Mouse (Mus musculus): Measurements from ENCODE around the gene Otud6a. TPM values are rescaled to one million over a fixed set of nuclear protein-coding genes. Genes with fewer than 3 reads are reported as not detected.
A peak's percentile ranks its signal among the peaks of the same experiment; 100 is the strongest.

Gene Otud6a
- not detected in 2 replicates for total RNA-seq (2014; rRNA removed)
- not detected in 2 replicates for polyA plus RNA-seq (2015; fragmentation: Nextera tagmentation; extraction: Ambion mirVana)

DNA sequence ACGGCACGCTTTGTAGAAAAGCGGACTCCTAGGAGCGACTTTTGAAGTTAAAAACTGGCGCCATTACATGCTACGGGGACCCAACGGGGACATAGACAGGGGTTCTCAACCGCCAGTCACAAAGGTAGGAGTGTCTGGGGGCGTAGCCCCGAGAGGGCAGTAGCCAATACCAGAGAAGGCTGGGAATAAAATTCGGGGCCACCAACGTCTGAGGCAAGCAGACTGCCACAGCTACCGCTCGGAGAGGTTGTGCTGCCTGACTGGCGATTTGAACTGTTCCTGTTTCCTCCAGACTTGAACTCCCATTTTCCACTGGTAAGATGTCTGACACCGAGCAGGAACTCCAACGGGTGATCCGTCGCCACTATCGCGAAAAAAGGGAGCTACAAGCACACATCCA lies at the start of gene Otud6a:
Otud6a (plus strand) TSS at position 321 of the 400 bp plus-strand sequence.
- DNase-seq (ENCODE audit: low spot score), result no peak
- no peaks in the 10 kb centered on the region for H3K9me3 ChIP-seq (ENCODE audit: low read length)
- 91% methylated on average over 21 of the region's 21 CpGs for WGBS

DNA sequence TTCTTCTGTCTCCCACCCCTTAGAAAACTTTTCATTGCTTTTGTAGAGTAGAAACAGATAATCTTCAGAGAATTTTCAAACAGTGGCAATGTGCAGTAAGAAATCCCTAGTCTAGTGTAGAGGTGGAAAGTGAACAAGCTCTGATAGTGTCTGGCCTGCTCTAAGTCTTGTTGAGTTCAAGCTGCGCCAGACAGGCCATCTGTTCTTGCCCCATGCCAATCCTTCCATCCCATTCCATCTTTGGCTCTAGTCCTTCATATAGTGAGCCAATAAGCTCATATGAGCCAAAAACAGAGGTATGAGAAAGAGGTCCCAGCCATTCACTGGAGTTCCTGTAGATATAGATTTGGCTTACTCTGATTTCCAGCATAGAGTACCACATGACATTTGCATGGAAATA lies 38.9 kb upstream of the Otud6a start:
- Histone ChIP-seq H3K9ac (replicated peaks; ENCODE audit: low read length) (no peak overlapping the region), H3K27ac (no peak overlapping the region), H3K4me2 (ENCODE audit: low read depth, low read length) (no peak overlapping the region), H3K4me1 (ENCODE audit: insufficient read depth, low read length) (no peaks in the 10 kb centered on the region), H3K27me3 (ENCODE audit: insufficient read depth, low read length) (no peaks in the 10 kb centered on the region; the same call in 1 of the 2 replicates), H3K4me3 (ENCODE audit: low read length) (no peak overlapping the region), H3K9me3 (ENCODE audit: low read length) (no peaks in the 10 kb centered on the region), H3K36me3 (ENCODE audit: insufficient read depth, low read length) (no peaks in the 10 kb centered on the region)
- no peak for TF ChIP-seq CTCF (IDR thresholded peaks at IDR 0.05; ENCODE audit: low read depth)
- DNase-seq (ENCODE audit: low spot score) (peak; percentile 33), ATAC-seq (peak; percentile 61; the same call in 1 of the 2 replicates)
- 59% methylated on average over 1 of the region's 1 CpGs for WGBS

More for the DNA sequence above, at the start of gene Otud6a:
- no peak for TF ChIP-seq CTCF (IDR thresholded peaks at IDR 0.05; ENCODE audit: low read depth)
- Histone ChIP-seq H3K27me3 (ENCODE audit: insufficient read depth, low read length) (no peaks in the 10 kb centered on the region), H3K27ac (no peak within 1 kb of the TSS), H3K36me3 (ENCODE audit: insufficient read depth, low read length) (no peaks in the 10 kb centered on the region), H3K4me1 (ENCODE audit: insufficient read depth, low read length) (no peaks in the 10 kb centered on the region), H3K9ac (replicated peaks; ENCODE audit: low read length) (no peak within 1 kb of the TSS), H3K4me3 (ENCODE audit: low read length) (no peak within 1 kb of the TSS), H3K4me2 (ENCODE audit: low read depth, low read length) (no peak within 1 kb of the TSS)
- no peak for ATAC-seq

DNA sequence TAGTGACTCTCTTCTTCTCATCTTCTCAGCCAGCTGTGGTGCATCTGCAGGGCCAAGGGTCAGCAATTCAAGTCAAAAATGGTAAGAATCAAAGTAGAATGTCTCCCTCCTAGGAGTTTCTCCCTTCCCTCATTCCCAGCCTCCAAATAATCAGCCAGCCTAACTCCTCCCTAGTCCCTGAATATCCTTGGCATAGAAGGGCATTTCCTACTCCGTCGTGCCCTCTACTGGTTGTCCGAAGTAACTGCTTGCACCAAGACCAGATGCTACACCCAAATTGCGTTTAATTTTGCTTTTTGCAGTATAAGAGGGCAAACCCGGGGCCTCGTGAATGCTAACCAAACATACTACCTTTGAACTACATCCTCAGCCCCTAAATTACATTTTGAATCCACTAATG lies 36.5 kb upstream of the Otud6a start:
- peak; percentile 40; the same call in 1 of the 2 replicates for ATAC-seq
- Histone ChIP-seq H3K27me3 (ENCODE audit: insufficient read depth, low read length) (no peaks in the 10 kb centered on the region; the same call in 1 of the 2 replicates), H3K4me1 (ENCODE audit: insufficient read depth, low read length) (no peaks in the 10 kb centered on the region), H3K27ac (no peak overlapping the region), H3K9ac (replicated peaks; ENCODE audit: low read length) (no peak overlapping the region), H3K9me3 (ENCODE audit: low read length) (no peaks in the 10 kb centered on the region), H3K36me3 (ENCODE audit: insufficient read depth, low read length) (no peaks in the 10 kb centered on the region), H3K4me3 (ENCODE audit: low read length) (no peak overlapping the region), H3K4me2 (ENCODE audit: low read depth, low read length) (no peak overlapping the region)
- TF ChIP-seq CTCF (IDR thresholded peaks at IDR 0.05; ENCODE audit: low read depth), result peak; percentile 73
- DNase-seq (ENCODE audit: low spot score), result peak; percentile 66
- 33% methylated on average over 6 of the region's 6 CpGs for WGBS

DNA sequence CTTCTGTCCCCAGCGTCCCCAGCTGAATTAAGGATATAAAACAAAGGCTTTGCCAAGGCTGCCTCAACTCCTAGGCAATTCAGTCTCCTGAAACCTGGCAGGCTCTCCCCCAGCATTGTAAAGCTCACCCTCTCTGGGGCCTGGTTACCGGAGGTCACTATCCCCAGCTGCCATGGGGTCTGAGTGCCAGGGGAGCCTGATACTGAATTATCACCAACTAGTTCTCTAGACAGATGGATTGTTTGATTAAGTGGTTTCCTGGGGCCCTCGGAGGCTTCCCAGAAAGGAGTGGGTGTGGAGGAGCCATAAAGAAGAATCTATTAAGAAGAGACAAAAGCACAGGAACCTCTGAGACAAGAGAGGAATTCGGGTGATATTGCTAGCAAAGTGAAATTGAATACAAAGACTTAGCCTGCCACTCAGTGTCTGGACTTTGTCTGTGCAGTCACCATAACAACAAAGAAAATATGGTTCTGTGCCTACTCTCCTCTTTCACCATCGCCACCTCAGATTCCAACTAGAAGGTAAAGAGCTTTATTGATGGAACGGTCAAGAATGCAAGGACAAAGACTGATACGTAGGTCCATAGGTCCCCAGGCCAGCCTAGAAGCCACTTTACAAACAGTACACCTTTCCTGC lies 34.5 kb upstream of the Otud6a start:
- Histone ChIP-seq H3K4me1 (ENCODE audit: insufficient read depth, low read length) (no peaks in the 10 kb centered on the region), H3K36me3 (ENCODE audit: insufficient read depth, low read length) (no peaks in the 10 kb centered on the region), H3K27me3 (ENCODE audit: insufficient read depth, low read length) (no peaks in the 10 kb centered on the region; the same call in 1 of the 2 replicates), H3K27ac (no peak overlapping the region), H3K4me3 (ENCODE audit: low read length) (no peak overlapping the region), H3K9ac (replicated peaks; ENCODE audit: low read length) (no peak overlapping the region), H3K4me2 (ENCODE audit: low read depth, low read length) (no peak overlapping the region), H3K9me3 (ENCODE audit: low read length) (no peaks in the 10 kb centered on the region)
- 55% methylated on average over 7 of the region's 7 CpGs for WGBS
- ATAC-seq (no peak), DNase-seq (ENCODE audit: low spot score) (peak; percentile 24)
- peak; percentile 34 for TF ChIP-seq CTCF (IDR thresholded peaks at IDR 0.05; ENCODE audit: low read depth)

DNA sequence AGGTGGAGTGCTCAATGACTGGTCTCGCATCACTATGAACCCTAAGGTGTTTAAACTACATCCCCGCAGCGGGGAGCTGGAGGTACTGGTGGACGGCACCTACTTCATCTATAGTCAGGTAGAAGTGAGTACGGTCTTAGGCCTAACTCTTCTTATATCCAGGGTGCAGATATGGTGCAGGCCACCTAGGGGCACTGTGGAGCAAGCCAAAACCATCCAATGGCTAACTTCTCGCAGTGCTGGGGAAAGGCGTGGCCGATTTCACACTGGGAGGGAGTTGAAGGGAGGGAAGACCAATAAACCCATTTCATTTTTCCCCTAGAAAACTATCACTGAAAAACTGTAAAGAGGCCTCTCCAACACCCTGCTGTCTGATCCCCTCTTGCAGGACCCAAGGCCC lies 33.8 kb upstream of the Otud6a start:
- DNase-seq (ENCODE audit: low spot score), result no peak
- 83% methylated on average over 8 of the region's 8 CpGs for WGBS
- H3K4me1 ChIP-seq (ENCODE audit: insufficient read depth, low read length), result no peaks in the 10 kb centered on the region

DNA sequence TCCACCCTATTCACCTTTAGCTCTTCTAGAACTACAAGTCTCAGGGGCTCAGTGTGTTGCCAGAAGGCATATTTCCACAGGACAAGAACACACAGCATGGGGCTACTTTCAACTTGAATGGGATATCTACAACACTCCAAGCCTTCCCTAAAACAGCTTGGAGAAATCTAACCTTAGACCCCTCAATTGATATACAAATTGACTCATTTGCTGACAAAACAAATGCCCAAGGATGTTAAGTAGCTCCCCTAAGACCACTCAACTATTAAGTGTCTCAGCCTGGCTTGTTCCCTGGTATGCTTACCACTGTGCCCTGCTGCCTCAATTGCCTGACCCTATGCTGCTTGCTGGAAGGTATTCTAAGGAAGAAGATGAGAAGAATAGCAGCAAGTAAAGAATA lies 27.9 kb upstream of the Otud6a start:
- no peak for ATAC-seq

More for the DNA sequence above, 33.8 kb upstream of the Otud6a start:
- no peaks in the 10 kb centered on the region for H3K9me3 ChIP-seq (ENCODE audit: low read length)
- H3K27ac ChIP-seq, result no peak overlapping the region
- no peak overlapping the region for H3K4me3 ChIP-seq (ENCODE audit: low read length)
- no peak overlapping the region for H3K4me2 ChIP-seq (ENCODE audit: low read depth, low read length)
- no peak overlapping the region for H3K9ac ChIP-seq (replicated peaks; ENCODE audit: low read length)
- no peaks in the 10 kb centered on the region; the same call in 1 of the 2 replicates for H3K27me3 ChIP-seq (ENCODE audit: insufficient read depth, low read length)
- no peak for ATAC-seq
- no peaks in the 10 kb centered on the region for H3K36me3 ChIP-seq (ENCODE audit: insufficient read depth, low read length)
- peak; percentile 28; the same call in 1 of the 2 replicates for TF ChIP-seq CTCF (IDR thresholded peaks at IDR 0.05; ENCODE audit: low read depth)

DNA sequence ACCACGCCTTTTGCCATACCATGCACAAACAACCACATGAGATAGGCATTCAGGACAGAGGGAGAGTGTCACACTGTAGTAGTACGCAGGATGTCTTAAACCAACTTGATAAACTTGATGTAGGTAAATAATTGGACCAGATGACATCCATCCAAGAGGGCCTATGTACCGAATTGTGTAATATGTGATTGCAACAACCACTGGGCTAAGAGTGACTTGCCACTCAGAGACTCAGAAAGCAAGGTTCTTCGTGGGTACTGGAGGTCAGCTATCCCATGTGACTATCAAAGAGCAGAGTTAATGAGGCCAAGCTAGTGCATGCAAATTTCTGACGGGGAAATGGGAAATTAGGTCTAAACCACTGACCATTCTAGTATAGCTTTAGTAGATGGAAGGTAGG lies 27.2 kb upstream of the Otud6a start:
- no peak overlapping the region for H3K4me2 ChIP-seq (ENCODE audit: low read depth, low read length)
- H3K9me3 ChIP-seq (ENCODE audit: low read length), result no peaks in the 10 kb centered on the region
- WGBS, result 85% methylated on average over 5 of the region's 5 CpGs
- DNase-seq (ENCODE audit: low spot score) (no peak), ATAC-seq (no peak)
- H3K4me1 ChIP-seq (ENCODE audit: insufficient read depth, low read length), result no peaks in the 10 kb centered on the region
- H3K4me3 ChIP-seq (ENCODE audit: low read length), result no peak overlapping the region
- no peaks in the 10 kb centered on the region for H3K27me3 ChIP-seq (ENCODE audit: insufficient read depth, low read length)
- no peak overlapping the region for H3K27ac ChIP-seq
- TF ChIP-seq CTCF (IDR thresholded peaks at IDR 0.05; ENCODE audit: low read depth), result no peak
- no peaks in the 10 kb centered on the region for H3K36me3 ChIP-seq (ENCODE audit: insufficient read depth, low read length)
- H3K9ac ChIP-seq (replicated peaks; ENCODE audit: low read length), result no peak overlapping the region

More for the DNA sequence above, 27.9 kb upstream of the Otud6a start:
- no peaks in the 10 kb centered on the region for H3K9me3 ChIP-seq (ENCODE audit: low read length)
- DNase-seq (ENCODE audit: low spot score), result no peak
- H3K27ac ChIP-seq, result no peak overlapping the region
- H3K4me3 ChIP-seq (ENCODE audit: low read length), result no peak overlapping the region
- no peak overlapping the region for H3K9ac ChIP-seq (replicated peaks; ENCODE audit: low read length)
- H3K4me2 ChIP-seq (ENCODE audit: low read depth, low read length), result no peak overlapping the region
- TF ChIP-seq CTCF (IDR thresholded peaks at IDR 0.05; ENCODE audit: low read depth), result no peak
- H3K4me1 ChIP-seq (ENCODE audit: insufficient read depth, low read length), result no peaks in the 10 kb centered on the region
- H3K27me3 ChIP-seq (ENCODE audit: insufficient read depth, low read length), result no peaks in the 10 kb centered on the region
- no peaks in the 10 kb centered on the region for H3K36me3 ChIP-seq (ENCODE audit: insufficient read depth, low read length)

Measured in hindbrain, postnatal 0 days (tissue).